Mouse (Mus musculus) forebrain, embryonic 16.5 days (tissue): ENCODE results near the gene Rps21. TPM values are rescaled to one million over a fixed set of nuclear protein-coding genes. Genes with fewer than 3 reads are reported as not detected.

Experiments used
- ATAC-seq: fragments of 200-750 bp; cut with Nextera tagmentation; 2 replicates; pipeline ENCODE4 v1.8.0; 2017; ENCODE audit warnings: mild to moderate bottlenecking, moderate library complexity
- H3K27ac ChIP-seq: fragments of 300-500 bp; sonication (generic); 2 replicates; pipeline ENCODE4 v1.5.1; 2014; ENCODE audit warnings: low read length, control low read depth
- H3K27me3 ChIP-seq: fragments of 300-500 bp; sonication (generic); replicated peaks from 2 replicates; pipeline ENCODE4 v1.6.1; 2014; ENCODE audit warnings: low read length; ENCODE audit not compliant: control insufficient read depth, insufficient read depth
- H3K36me3 ChIP-seq: fragments of 300-500 bp; sonication (generic); 2 replicates; pipeline ENCODE4 v1.6.1; 2014; ENCODE audit not compliant: control insufficient read depth, insufficient read depth
- H3K4me1 ChIP-seq: fragments of 300-500 bp; sonication (generic); replicated peaks from 2 replicates; pipeline ENCODE4 v1.6.1; 2014; ENCODE audit warnings: low read length; ENCODE audit not compliant: control insufficient read depth, insufficient read depth
- H3K4me2 ChIP-seq: fragments of 300-500 bp; sonication (generic); 2 replicates; pipeline ENCODE4 v1.6.1; 2014; ENCODE audit warnings: mild to moderate bottlenecking, low read length, control low read depth
- H3K4me3 ChIP-seq: fragments of 300-500 bp; sonication (generic); replicated peaks from 2 replicates; pipeline ENCODE4 v1.5.1; 2014; ENCODE audit warnings: mild to moderate bottlenecking, low read length, control low read depth
- H3K9ac ChIP-seq: fragments of 300-500 bp; sonication (generic); replicated peaks from 2 replicates; pipeline ENCODE4 v1.6.1; 2014; ENCODE audit warnings: low read depth, low read length, control low read depth
- H3K9me3 ChIP-seq: fragments of 300-500 bp; sonication (generic); 2 replicates; pipeline ENCODE4 v1.6.1; 2016; ENCODE audit warnings: low read length; ENCODE audit not compliant: control insufficient read depth
- WGBS: fragments of 180-500 bp; shearing (Covaris S2); extraction: QIAGEN DNeasy Blood & Tissue Kit; methylation state at CpG from one replicate; pipeline ENCODE4 v1.1.7; 2014; 5-methylcytosine and 5-hydroxymethylcytosine counted together
- polyA plus RNA-seq: library from polyadenylated mRNA; unstranded; fragments of >200 nt; fragmentation: Nextera tagmentation; extraction: Ambion mirVana; gene quantifications from 2 replicates; pipeline ENCODE4 v1.2.1, GENCODE M21; 2015

Gene Rps21
- polyA plus RNA-seq, 1 experiment from 2014 or later: 305 TPM

GRCm38 (mm10) chr2:180262441-180262840 lies 5.3 kb downstream of the Rps21 start:
- WGBS: 85% methylated on average over 3 of the region's 3 CpGs
- no peak for ATAC-seq
- Histone ChIP-seq H3K27ac (0 out of 2 replicates have a peak overlapping the region, but pooled peaks have one; percentile 6), H3K4me3 (no peak overlapping the region), H3K4me2 (no peak overlapping the region), H3K9me3 (no peaks in the 10 kb centered on the region), H3K27me3 (no peaks in the 10 kb centered on the region), H3K36me3 (peaks cover 15% of the 10 kb centered on the region), H3K4me1 (peaks cover 8% of the 10 kb centered on the region), H3K9ac (no peak overlapping the region)

- no peak overlapping the region for H3K27ac ChIP-seq
- no peak overlapping the region for H3K4me2 ChIP-seq
- ATAC-seq: no peak
- H3K27me3 ChIP-seq: no peaks in the 10 kb centered on the region
- no peak overlapping the region for H3K4me3 ChIP-seq
- peaks cover 15% of the 10 kb centered on the region for H3K36me3 ChIP-seq
- 90% methylated on average over 10 of the region's 10 CpGs for whole genome bisulfite sequencing
- no peaks in the 10 kb centered on the region for H3K9me3 ChIP-seq
- no peak overlapping the region for H3K9ac ChIP-seq
- peaks cover 7% of the 10 kb centered on the region for H3K4me1 ChIP-seq
Measured at GRCm38 (mm10) chr2:180262891-180263290, 5.7 kb downstream of the Rps21 start.

- Histone ChIP-seq H3K9me3 (no peaks in the 10 kb centered on the region), H3K27me3 (no peaks in the 10 kb centered on the region), H3K27ac (no peak overlapping the region), H3K36me3 (peaks cover 3% of the 10 kb centered on the region; the same call in 1 of the 2 replicates), H3K4me1 (peaks cover 23% of the 10 kb centered on the region), H3K9ac (no peak overlapping the region), H3K4me3 (no peak overlapping the region), H3K4me2 (no peak overlapping the region)
- WGBS: 66% methylated on average over 2 of the region's 2 CpGs
- no peak for ATAC-seq
Measured at GRCm38 (mm10) chr2:180267955-180268354, 10.8 kb downstream of the Rps21 start.

GRCm38 (mm10) chr2:180269329-180269728 lies 12.2 kb downstream of the Rps21 start:
- peaks cover 28% of the 10 kb centered on the region for H3K4me1 ChIP-seq
- H3K9me3 ChIP-seq: no peaks in the 10 kb centered on the region
- WGBS: 95% methylated on average over 10 of the region's 10 CpGs
- no peak overlapping the region for H3K4me2 ChIP-seq
- no peak overlapping the region for H3K4me3 ChIP-seq
- H3K36me3 ChIP-seq: no peaks in the 10 kb centered on the region
- H3K27me3 ChIP-seq: no peaks in the 10 kb centered on the region
- no peak for ATAC-seq
- H3K9ac ChIP-seq: no peak overlapping the region
- no peak overlapping the region for H3K27ac ChIP-seq

- peaks cover 28% of the 10 kb centered on the region for H3K4me1 ChIP-seq
- no peak for ATAC-seq
- WGBS: 89% methylated on average over 7 of the region's 7 CpGs
- no peak overlapping the region for H3K4me3 ChIP-seq
- H3K27ac ChIP-seq: no peak overlapping the region
- H3K9me3 ChIP-seq: no peaks in the 10 kb centered on the region
- no peaks in the 10 kb centered on the region for H3K36me3 ChIP-seq
- peaks cover 3% of the 10 kb centered on the region; the same call in 1 of the 2 replicates for H3K27me3 ChIP-seq
- no peak overlapping the region for H3K9ac ChIP-seq
- H3K4me2 ChIP-seq: no peak overlapping the region
Measured at GRCm38 (mm10) chr2:180270537-180271255, 13.5 kb downstream of the Rps21 start.

GRCm38 (mm10) chr2:180271804-180272395 lies 14.7 kb downstream of the Rps21 start:
- Histone ChIP-seq H3K36me3 (no peaks in the 10 kb centered on the region), H3K27ac (no peak overlapping the region), H3K4me1 (peaks cover 28% of the 10 kb centered on the region), H3K9me3 (no peaks in the 10 kb centered on the region), H3K4me2 (peak overlapping the region; percentile 84), H3K27me3 (peaks cover 3% of the 10 kb centered on the region; the same call in 1 of the 2 replicates), H3K4me3 (peak overlapping the region; percentile 87), H3K9ac (peak overlapping the region; percentile 87; the same call in 1 of the 2 replicates)
- no peak for ATAC-seq
- WGBS: 57% methylated on average over 5 of the region's 5 CpGs

- H3K27me3 ChIP-seq: peaks cover 3% of the 10 kb centered on the region; the same call in 1 of the 2 replicates
- peak overlapping the region; percentile 84 for H3K4me2 ChIP-seq
- peak overlapping the region; percentile 52; the same call in 1 of the 2 replicates for H3K27ac ChIP-seq
- peaks cover 28% of the 10 kb centered on the region for H3K4me1 ChIP-seq
- H3K9ac ChIP-seq: peak overlapping the region; percentile 87
- no peaks in the 10 kb centered on the region for H3K36me3 ChIP-seq
- WGBS: under 1% methylated on average over 28 of the region's 37 CpGs
- H3K4me3 ChIP-seq: peak overlapping the region; percentile 87
- ATAC-seq: peak; percentile 30
- H3K9me3 ChIP-seq: no peaks in the 10 kb centered on the region
Measured at GRCm38 (mm10) chr2:180272884-180273321, 15.7 kb downstream of the Rps21 start.

- Histone ChIP-seq H3K27ac (peak within 1 kb of the TSS; percentile 52; the same call in 1 of the 2 replicates), H3K4me1 (peaks cover 28% of the 10 kb centered on the region), H3K4me3 (peak within 1 kb of the TSS; percentile 87), H3K9me3 (no peaks in the 10 kb centered on the region), H3K27me3 (peaks cover 3% of the 10 kb centered on the region; the same call in 1 of the 2 replicates), H3K36me3 (no peaks in the 10 kb centered on the region), H3K4me2 (peak within 1 kb of the TSS; percentile 84), H3K9ac (peak within 1 kb of the TSS; percentile 87)
- ATAC-seq: peak; percentile 97
- 7% methylated on average over 66 of the region's 68 CpGs for WGBS
Measured at GRCm38 (mm10) chr2:180273394-180274244, 16.4 kb downstream of the Rps21 start, which contains the start of gene Cables2. TSS of gene Cables2 (minus strand) at chr2:180273496.

- no peaks in the 10 kb centered on the region for H3K9me3 ChIP-seq
- H3K27me3 ChIP-seq: peaks cover 3% of the 10 kb centered on the region; the same call in 1 of the 2 replicates
- no peak overlapping the region for H3K27ac ChIP-seq
- H3K4me3 ChIP-seq: no peak overlapping the region
- H3K9ac ChIP-seq: no peak overlapping the region
- no peak for ATAC-seq
- no peaks in the 10 kb centered on the region for H3K36me3 ChIP-seq
- whole genome bisulfite sequencing: 89% methylated on average over 2 of the region's 2 CpGs
- H3K4me2 ChIP-seq: no peak overlapping the region
- H3K4me1 ChIP-seq: peaks cover 28% of the 10 kb centered on the region
Measured at GRCm38 (mm10) chr2:180274523-180274922, 17.3 kb downstream of the Rps21 start.
